Mouse (Mus musculus) heart, adult 8-10 months (tissue): ENCODE data around the gene Mgme1. TPM values are rescaled to one million over a fixed set of nuclear protein-coding genes. Genes with fewer than 3 reads are reported as not detected.

Experiments
- DNase-seq: peaks from one replicate; pipeline ENCODE4 v3.0.0; 2022; ENCODE audit warnings: low spot score
- total RNA-seq, 4 experiments: library from RNA; stranded (reverse); gene quantifications; 2 replicates each; pipeline ENCODE4 v1.2.4; 2022

The Mgme1 gene
- total RNA-seq, 4 experiments from 2014 or later, result 14.5 to 18.5 (median 17.3) TPM

- DNase-seq, result no peak
Observed at GRCm38 (mm10) chr2:144264398-144265119, 5.9 kb upstream of the Mgme1 start.

DNA sequence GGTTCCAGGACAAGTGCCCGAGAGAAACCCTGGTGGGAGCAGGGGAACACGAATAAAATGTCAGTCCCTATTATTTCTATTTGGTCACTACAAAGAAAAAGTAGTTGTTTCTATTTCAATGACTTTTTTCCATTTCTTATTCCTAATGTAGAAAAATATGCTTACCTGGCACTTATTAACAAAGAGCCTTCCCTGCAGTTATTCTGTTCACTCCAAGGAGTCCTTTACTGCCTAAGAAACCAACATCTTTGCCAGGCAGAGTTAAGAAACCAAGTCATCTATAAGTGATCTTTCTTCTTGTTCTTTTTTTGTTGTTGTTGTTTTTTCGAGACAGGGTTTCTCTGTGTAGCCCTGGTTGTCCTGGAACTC, 5.4 kb upstream of the Mgme1 start:
- no peak for DNase-seq

- DNase-seq, result peak; percentile 36
Observed at GRCm38 (mm10) chr2:144265916-144266683, 4.4 kb upstream of the Mgme1 start.

GRCm38 (mm10) chr2:144267004-144267730, 3.3 kb upstream of the Mgme1 start:
- no peak for DNase-seq

- peak; percentile 53 for DNase-seq
Observed at GRCm38 (mm10) chr2:144267731-144268015, 2.8 kb upstream of the Mgme1 start.

- no peak for DNase-seq
Observed at GRCm38 (mm10) chr2:144268446-144269305, 1.8 kb upstream of the Mgme1 start.

- no peak for DNase-seq
Observed at GRCm38 (mm10) chr2:144269306-144269650, 1.2 kb upstream of the Mgme1 start.

- no peak for DNase-seq
Observed at GRCm38 (mm10) chr2:144269679-144270475, 586 bp upstream of the Mgme1 start.

GRCm38 (mm10) chr2:144272088-144272487, 1.6 kb downstream of the Mgme1 start:
- no peak for DNase-seq

DNA sequence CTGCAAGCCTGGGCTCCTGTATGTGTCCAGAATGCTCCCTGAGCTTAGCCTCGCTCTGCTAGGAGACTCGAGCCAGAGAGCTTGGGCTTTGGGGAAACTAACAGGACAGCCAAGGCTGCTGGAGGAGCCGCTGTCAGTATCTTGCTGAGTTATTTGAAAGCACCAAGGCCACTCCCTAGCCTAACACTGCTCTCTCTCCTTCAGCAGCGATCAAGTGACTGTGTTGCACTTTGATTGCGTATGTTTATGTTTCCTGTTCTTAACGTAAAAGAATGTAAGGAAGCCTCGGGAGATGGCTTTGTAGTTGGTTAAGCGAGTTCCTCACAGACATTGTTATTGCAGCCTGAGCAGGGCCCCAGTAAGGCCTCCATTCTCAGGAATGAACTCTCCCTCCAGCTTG, 4.3 kb downstream of the Mgme1 start:
- no peak for DNase-seq

GRCm38 (mm10) chr2:144276885-144277284, 6.4 kb downstream of the Mgme1 start:
- no peak for DNase-seq

GRCm38 (mm10) chr2:144279742-144280141, 9.3 kb downstream of the Mgme1 start:
- peak; percentile 84 for DNase-seq

DNA sequence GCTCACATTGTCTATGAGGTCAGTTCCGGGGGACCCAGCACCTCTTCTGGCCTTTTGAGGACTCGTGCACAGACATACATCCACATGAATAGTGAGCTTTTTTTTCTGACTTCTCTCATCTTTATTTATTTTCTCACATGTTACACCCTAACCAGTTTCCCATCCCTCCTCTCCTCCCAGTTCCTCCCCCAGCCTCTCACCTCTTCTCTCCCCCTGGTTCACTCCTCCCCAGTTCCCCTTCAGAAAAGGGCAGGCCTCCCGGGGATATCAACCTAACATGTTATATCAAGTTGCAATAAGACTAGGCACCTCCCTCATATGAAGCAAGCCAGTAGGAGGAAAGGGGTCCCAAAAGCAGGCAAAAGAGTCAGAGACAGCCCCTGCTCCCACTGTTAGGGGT, 10.1 kb downstream of the Mgme1 start:
- DNase-seq, result no peak

- DNase-seq, result no peak
Observed at GRCm38 (mm10) chr2:144281417-144281816, 11.0 kb downstream of the Mgme1 start.

- DNase-seq, result no peak
Observed at GRCm38 (mm10) chr2:144290321-144290720, 19.9 kb downstream of the Mgme1 start.

DNA sequence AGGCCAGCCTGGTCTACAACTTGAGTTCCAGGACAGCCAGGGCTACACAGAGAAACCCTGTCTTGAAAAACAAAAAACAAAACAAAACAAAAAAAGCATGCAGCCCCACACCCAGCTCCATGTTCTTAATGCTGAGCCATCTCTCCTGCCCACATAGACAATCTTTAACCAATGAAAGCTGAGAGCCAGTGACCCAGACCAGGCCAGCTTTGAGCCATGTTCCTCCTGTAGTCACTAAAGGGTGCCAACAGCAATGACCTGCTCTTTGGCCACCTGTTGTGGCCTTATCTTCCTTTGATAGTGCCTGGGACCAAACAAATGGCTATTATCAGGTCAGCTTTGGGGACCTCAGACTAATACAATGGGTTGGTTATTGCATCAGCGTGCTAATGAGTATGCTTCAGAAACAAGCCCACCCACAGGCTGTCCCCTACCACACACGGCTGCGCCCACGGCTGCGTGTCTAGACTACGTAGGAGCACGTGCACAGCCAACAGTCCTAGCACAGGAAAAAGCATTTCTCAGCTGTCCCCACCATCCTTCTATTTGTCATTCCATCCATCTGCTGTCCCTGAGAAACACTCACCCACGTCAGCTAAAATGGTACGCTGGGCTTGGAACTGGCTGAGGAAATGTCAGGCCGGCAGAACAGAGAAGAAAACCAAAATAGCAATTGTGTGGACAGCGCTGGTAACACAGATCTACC, 21.3 kb downstream of the Mgme1 start:
- no peak for DNase-seq

GRCm38 (mm10) chr2:144295145-144295735, 24.8 kb downstream of the Mgme1 start:
- peak; percentile 13 for DNase-seq

- DNase-seq, result peak; percentile 13
Observed at GRCm38 (mm10) chr2:144299749-144300669, 29.5 kb downstream of the Mgme1 start.

DNA sequence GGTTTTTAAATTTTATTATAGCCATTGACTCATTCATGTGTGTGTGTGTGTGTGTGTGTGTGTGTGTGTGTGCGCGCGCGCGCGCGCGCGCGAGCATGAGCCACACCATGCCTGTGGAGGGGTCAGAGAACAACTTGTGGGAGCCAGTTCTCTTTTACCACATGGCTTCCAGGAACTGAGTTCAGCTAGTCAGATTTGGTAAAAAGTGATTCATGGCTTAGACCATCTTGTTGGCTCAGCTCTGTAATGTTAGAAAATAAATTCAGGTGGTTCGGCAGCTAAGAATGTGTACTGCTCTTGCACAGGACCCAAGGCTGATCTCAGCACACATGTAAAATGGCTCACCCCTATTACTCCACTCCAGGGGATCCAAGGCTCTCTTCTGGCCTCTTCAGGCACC, 30.6 kb downstream of the Mgme1 start:
- DNase-seq, result no peak
